Mouse (Mus musculus) lung, embryonic 15.5 days (tissue): ENCODE data around the gene Actb. TPM values are rescaled to one million over a fixed set of nuclear protein-coding genes. Genes with fewer than 3 reads are reported as not detected.

Source experiments
- ATAC-seq: fragments of 200-750 bp; cut with Nextera tagmentation; 2 replicates; pipeline ENCODE4 v1.8.0; 2017; ENCODE audit warnings: moderate number of reproducible peaks, borderline replicate concordance; ENCODE audit not compliant: low FRiP score, low TSS enrichment; ENCODE audit errors: extremely low read depth
- H3K27ac ChIP-seq: fragments of 300-500 bp; sonication (generic); 2 replicates; pipeline ENCODE4 v1.5.1; 2015; ENCODE audit warnings: moderate library complexity, mild to moderate bottlenecking, inconsistent platforms
- H3K27me3 ChIP-seq: fragments of 300-500 bp; sonication (generic); 2 replicates; pipeline ENCODE4 v1.6.1; 2015; ENCODE audit warnings: inconsistent platforms
- H3K36me3 ChIP-seq: fragments of 300-500 bp; sonication (generic); 2 replicates; pipeline ENCODE4 v1.6.1; 2015; ENCODE audit warnings: inconsistent platforms
- H3K4me1 ChIP-seq: fragments of 300-500 bp; sonication (generic); 2 replicates; pipeline ENCODE4 v1.6.1; 2015; ENCODE audit warnings: inconsistent platforms
- H3K4me2 ChIP-seq: fragments of 300-500 bp; sonication (generic); 2 replicates; pipeline ENCODE4 v1.6.1; 2015; ENCODE audit warnings: inconsistent platforms, mild to moderate bottlenecking, moderate library complexity
- H3K4me3 ChIP-seq: fragments of 300-500 bp; sonication (generic); 2 replicates; pipeline ENCODE4 v1.5.1; 2015; ENCODE audit warnings: mild to moderate bottlenecking, inconsistent platforms
- H3K9ac ChIP-seq: fragments of 300-500 bp; sonication (generic); 2 replicates; pipeline ENCODE4 v1.6.1; 2015; ENCODE audit warnings: inconsistent platforms
- H3K9me3 ChIP-seq: fragments of 300-500 bp; sonication (generic); 2 replicates; pipeline ENCODE4 v1.6.1; 2016; ENCODE audit warnings: inconsistent platforms
- WGBS: fragments of 180-500 bp; shearing (Covaris S2); methylation state at CpG from one replicate; pipeline ENCODE4 v1.1.7; 2015; 5-methylcytosine and 5-hydroxymethylcytosine counted together
- polyA plus RNA-seq: library from polyadenylated mRNA; unstranded; fragments of >200 nt; fragmentation: Nextera tagmentation; extraction: Ambion mirVana; gene quantifications from 2 replicates; pipeline ENCODE4 v1.2.1, GENCODE M21; 2015

Actb gene
- polyA plus RNA-seq, 1 experiment from 2014 or later, result 15,606 TPM

GRCm38 (mm10) chr5:142905725-142906531, 626 bp downstream of the Actb start:
- Histone ChIP-seq H3K27me3 (no peaks in the 10 kb centered on the region), H3K36me3 (peaks cover 44% of the 10 kb centered on the region), H3K9ac (peak overlapping the region; percentile 100), H3K4me2 (peak overlapping the region; percentile 72), H3K4me1 (peaks cover 65% of the 10 kb centered on the region), H3K27ac (peak overlapping the region; percentile 100), H3K9me3 (no peaks in the 10 kb centered on the region), H3K4me3 (peak overlapping the region; percentile 90)
- ATAC-seq, result peak; percentile 87
- under 1% methylated on average over 83 of the region's 84 CpGs for WGBS

GRCm38 (mm10) chr5:142905038-142905695, 1.4 kb downstream of the Actb start:
- H3K9ac ChIP-seq, result peak overlapping the region; percentile 100
- H3K4me1 ChIP-seq, result peaks cover 60% of the 10 kb centered on the region
- H3K36me3 ChIP-seq, result peaks cover 51% of the 10 kb centered on the region
- no peaks in the 10 kb centered on the region for H3K9me3 ChIP-seq
- H3K27me3 ChIP-seq, result no peaks in the 10 kb centered on the region
- peak overlapping the region; percentile 72 for H3K4me2 ChIP-seq
- peak overlapping the region; percentile 100 for H3K27ac ChIP-seq
- peak overlapping the region; percentile 90 for H3K4me3 ChIP-seq
- 2% methylated on average over 27 of the region's 27 CpGs for whole genome bisulfite sequencing
- ATAC-seq, result peak; percentile 0; the same call in 1 of the 2 replicates

GRCm38 (mm10) chr5:142904208-142905037, 2.1 kb downstream of the Actb start:
- peaks cover 53% of the 10 kb centered on the region for H3K4me1 ChIP-seq
- H3K9me3 ChIP-seq, result no peaks in the 10 kb centered on the region
- H3K4me3 ChIP-seq, result peak overlapping the region; percentile 90
- H3K36me3 ChIP-seq, result peaks cover 59% of the 10 kb centered on the region
- ATAC-seq, result no peak
- no peaks in the 10 kb centered on the region for H3K27me3 ChIP-seq
- H3K9ac ChIP-seq, result peak overlapping the region; percentile 100
- peak overlapping the region; percentile 72 for H3K4me2 ChIP-seq
- H3K27ac ChIP-seq, result peak overlapping the region; percentile 100
- 50% methylated on average over 19 of the region's 19 CpGs for WGBS

- Histone ChIP-seq H3K27me3 (no peaks in the 10 kb centered on the region), H3K4me3 (peak overlapping the region; percentile 90), H3K9ac (peak overlapping the region; percentile 100), H3K4me2 (peak overlapping the region; percentile 72), H3K36me3 (peaks cover 66% of the 10 kb centered on the region), H3K9me3 (no peaks in the 10 kb centered on the region), H3K27ac (peak overlapping the region; percentile 100), H3K4me1 (peaks cover 45% of the 10 kb centered on the region)
- ATAC-seq, result no peak
- WGBS, result 71% methylated on average over 14 of the region's 14 CpGs
These were observed 2.9 kb downstream of the Actb start for GRCm38 (mm10) chr5:142903470-142904207.

GRCm38 (mm10) chr5:142902506-142903314, 3.8 kb downstream of the Actb start:
- 0 out of 2 replicates have a peak overlapping the region, but pooled peaks have one; percentile 5 for H3K9ac ChIP-seq

GRCm38 (mm10) chr5:142901846-142902505, 4.6 kb downstream of the Actb start:
- 41% methylated on average over 4 of the region's 4 CpGs for WGBS

More at GRCm38 (mm10) chr5:142902506-142903314, 3.8 kb downstream of the Actb start:
- Histone ChIP-seq H3K27me3 (no peaks in the 10 kb centered on the region), H3K27ac (peak overlapping the region; percentile 63), H3K4me1 (peaks cover 36% of the 10 kb centered on the region), H3K9me3 (no peaks in the 10 kb centered on the region), H3K4me2 (0 out of 2 replicates have a peak overlapping the region, but pooled peaks have one; percentile 3), H3K36me3 (peaks cover 66% of the 10 kb centered on the region), H3K4me3 (0 out of 2 replicates have a peak overlapping the region, but pooled peaks have one; percentile 8)
- ATAC-seq, result no peak
- WGBS, result 44% methylated on average over 5 of the region's 5 CpGs

GRCm38 (mm10) chr5:142901355-142901802, 5.2 kb downstream of the Actb start:
- Histone ChIP-seq H3K9me3 (no peaks in the 10 kb centered on the region), H3K4me1 (peaks cover 27% of the 10 kb centered on the region), H3K4me3 (no peak overlapping the region), H3K9ac (no peak overlapping the region), H3K27ac (no peak overlapping the region), H3K36me3 (peaks cover 66% of the 10 kb centered on the region), H3K27me3 (no peaks in the 10 kb centered on the region), H3K4me2 (no peak overlapping the region)
- 62% methylated on average over 7 of the region's 7 CpGs for WGBS
- ATAC-seq, result no peak

More at GRCm38 (mm10) chr5:142901846-142902505, 4.6 kb downstream of the Actb start:
- H3K4me2 ChIP-seq, result no peak overlapping the region
- peaks cover 66% of the 10 kb centered on the region for H3K36me3 ChIP-seq
- H3K27ac ChIP-seq, result peak overlapping the region; percentile 22; the same call in 1 of the 2 replicates
- no peak overlapping the region for H3K9ac ChIP-seq
- H3K4me3 ChIP-seq, result no peak overlapping the region
- ATAC-seq, result no peak
- peaks cover 28% of the 10 kb centered on the region for H3K4me1 ChIP-seq
- no peaks in the 10 kb centered on the region for H3K9me3 ChIP-seq
- H3K27me3 ChIP-seq, result no peaks in the 10 kb centered on the region

GRCm38 (mm10) chr5:142900651-142901050, 5.9 kb downstream of the Actb start:
- Histone ChIP-seq H3K4me1 (peaks cover 34% of the 10 kb centered on the region), H3K4me2 (no peak overlapping the region), H3K4me3 (no peak overlapping the region), H3K27me3 (no peaks in the 10 kb centered on the region), H3K9ac (no peak overlapping the region), H3K36me3 (peaks cover 66% of the 10 kb centered on the region), H3K27ac (no peak overlapping the region), H3K9me3 (no peaks in the 10 kb centered on the region)
- no peak for ATAC-seq
- WGBS, result 82% methylated on average over 7 of the region's 7 CpGs

- H3K4me2 ChIP-seq, result no peak overlapping the region
- ATAC-seq, result no peak
- no peak overlapping the region for H3K4me3 ChIP-seq
- no peaks in the 10 kb centered on the region for H3K9me3 ChIP-seq
- H3K27ac ChIP-seq, result no peak overlapping the region
- peaks cover 36% of the 10 kb centered on the region for H3K4me1 ChIP-seq
- no peaks in the 10 kb centered on the region for H3K27me3 ChIP-seq
- WGBS, result 62% methylated on average over 5 of the region's 5 CpGs
- no peak overlapping the region for H3K9ac ChIP-seq
- H3K36me3 ChIP-seq, result peaks cover 61% of the 10 kb centered on the region
These were observed 6.5 kb downstream of the Actb start for GRCm38 (mm10) chr5:142899932-142900533.
